In genomic region chr11:3441696-3442443, GRCm38 (mm10) we compare ENCODE assay signal across 12 mouse cellular contexts. TPM values are rescaled to one million over a fixed set of nuclear protein-coding genes. Genes with fewer than 3 reads are reported as not detected.
A peak's percentile ranks its signal among the peaks of the same experiment; 100 is the strongest.
DNase-seq lines count a peak whose midpoint lies in the region; ATAC-seq and TF ChIP-seq lines count a peak whose summit lies in the region.
"Had no signal": no experiment of that assay in that cellular context is flagged by ENCODE, and none has a peak within 500 bp of the region (broad histone marks: within the 10 kb centered on the region; RNA-seq: fewer than 3 reads in every experiment).

No protein-coding gene starts in this region.

- no peak overlapping the region for H3K27ac ChIP-seq in kidney, embryonic 15.5 days
- peak overlapping the region in 1 of 2 experiments; percentile 50; a peak in 2 of 4 replicates for H3K27ac ChIP-seq in heart, embryonic 14.5 days (replicated peaks in 1 of 2; ENCODE audit: control insufficient read depth in 1 of 2, insufficient read depth in 1 of 2, low read depth in 2 of 2, low read length in 2 of 2)
- H3K27ac ChIP-seq in thymus, adult 2 months (ENCODE audit: control insufficient read depth, insufficient read depth, low read length), result no peak overlapping the region
- H3K27ac ChIP-seq: embryonic facial prominence, embryonic 12.5 days; lung, embryonic 15.5 days had no signal

- no peak for TF ChIP-seq POLR2A in thymus, adult 2 months (IDR thresholded peaks at IDR 0.05; ENCODE audit: control insufficient read depth, extremely low read depth, insufficient read depth, low read length, poor library complexity)

- no peaks in the 10 kb centered on the region for H3K36me3 ChIP-seq in kidney, embryonic 15.5 days
- H3K36me3 ChIP-seq in heart, embryonic 14.5 days (ENCODE audit: control insufficient read depth, insufficient read depth, low read length), result no peaks in the 10 kb centered on the region
- no peaks in the 10 kb centered on the region for H3K36me3 ChIP-seq in thymus, adult 2 months (ENCODE audit: control insufficient read depth, insufficient read depth, low read length)
- H3K36me3 ChIP-seq: embryonic facial prominence, embryonic 12.5 days; lung, embryonic 15.5 days had no signal

- no peak overlapping the region for H3K9ac ChIP-seq in kidney, embryonic 15.5 days
- no peak overlapping the region for H3K9ac ChIP-seq in heart, embryonic 14.5 days (ENCODE audit: low read length)
- H3K9ac ChIP-seq: embryonic facial prominence, embryonic 12.5 days; lung, embryonic 15.5 days had no signal

- H3K4me2 ChIP-seq in kidney, embryonic 15.5 days, result no peak overlapping the region
- no peak overlapping the region for H3K4me2 ChIP-seq in heart, embryonic 14.5 days (ENCODE audit: low read length)
- H3K4me2 ChIP-seq: embryonic facial prominence, embryonic 12.5 days; lung, embryonic 15.5 days had no signal

- no peak for ATAC-seq in kidney, embryonic 15.5 days (replicated peaks; ENCODE audit: low FRiP score)
- 0 out of 2 replicates have a peak, but pooled peaks have one; percentile 59 for ATAC-seq in heart, embryonic 14.5 days (ENCODE audit: insufficient number of reproducible peaks, insufficient read depth, low FRiP score, low read depth)
- ATAC-seq: intestine, postnatal 0 days had no signal

- DNase-seq in adrenal gland, adult 2 months, result peak; percentile 49
- no peak for DNase-seq in adrenal gland, adult 8-10 months
- DNase-seq in kidney, adult 9 months, result peak; percentile 41
- peak; percentile 43 for DNase-seq in brain, embryonic 18.5 days (ENCODE audit: low read depth, low spot score)
- no peak for DNase-seq in thymus, adult 2 months
- no peak for DNase-seq in spleen, adult 18-20 months
- DNase-seq: thymus, postnatal 36 days had no signal

- no peak for TF ChIP-seq CTCF in thymus, adult 2 months (IDR thresholded peaks at IDR 0.05; ENCODE audit: borderline replicate concordance, control insufficient read depth, extremely low read depth, insufficient read depth, low read length, poor library complexity)

- no peaks in the 10 kb centered on the region for H3K9me3 ChIP-seq in kidney, embryonic 15.5 days (replicated peaks)
- no peaks in the 10 kb centered on the region for H3K9me3 ChIP-seq in heart, embryonic 14.5 days (ENCODE audit: control insufficient read depth, low read length)
- H3K9me3 ChIP-seq: embryonic facial prominence, embryonic 12.5 days; lung, embryonic 15.5 days had no signal

- H3K4me3 ChIP-seq in kidney, embryonic 15.5 days (replicated peaks), result no peak overlapping the region
- H3K4me3 ChIP-seq in heart, embryonic 14.5 days (ENCODE audit: control insufficient read depth in 1 of 2, insufficient read depth in 1 of 2, low read depth in 1 of 2, low read length in 2 of 2), result no peak overlapping the region
- H3K4me3 ChIP-seq in thymus, adult 2 months (ENCODE audit: control insufficient read depth, insufficient read depth, low read length), result no peak overlapping the region
- H3K4me3 ChIP-seq: embryonic facial prominence, embryonic 12.5 days; lung, embryonic 15.5 days had no signal

- H3K27me3 ChIP-seq in kidney, embryonic 15.5 days, result no peaks in the 10 kb centered on the region
- H3K27me3 ChIP-seq in heart, embryonic 14.5 days (ENCODE audit: control insufficient read depth, insufficient read depth, low read length), result no peaks in the 10 kb centered on the region
- no peaks in the 10 kb centered on the region for H3K27me3 ChIP-seq in thymus, adult 2 months (ENCODE audit: control insufficient read depth, insufficient read depth, low read length)
- H3K27me3 ChIP-seq: embryonic facial prominence, embryonic 12.5 days; lung, embryonic 15.5 days had no signal

- H3K4me1 ChIP-seq in kidney, embryonic 15.5 days, result no peaks in the 10 kb centered on the region
- H3K4me1 ChIP-seq in heart, embryonic 14.5 days (ENCODE audit: control insufficient read depth in 2 of 2, insufficient read depth in 2 of 2, low read length in 2 of 2), result peaks cover 4 to 21% of the 10 kb centered on the region in 2 experiments
- no peaks in the 10 kb centered on the region for H3K4me1 ChIP-seq in thymus, adult 2 months (replicated peaks; ENCODE audit: control insufficient read depth, insufficient read depth, low read length)
- H3K4me1 ChIP-seq: embryonic facial prominence, embryonic 12.5 days had no signal

RNA-seq across cellular contexts. Expression of gene Rnf185, which starts 10.3 kb away (rescaled TPM):
- total RNA-seq in adrenal gland, adult 2 months (2021), result 10 to 100 TPM; 33.5 to 36.8 TPM
- polyA plus RNA-seq in adrenal gland, adult 2 months (2012; rRNA removed), result 23.0 and 33.2 TPM in 2 replicates
- total RNA-seq in adrenal gland, adult 8-10 months (2022), result 10 to 100 TPM; 34.8 to 45.3 (median 38.5) TPM
- polyA plus RNA-seq in kidney, embryonic 15.5 days (2015; fragmentation: Nextera tagmentation; extraction: Ambion mirVana), result 35.5 and 37.0 TPM in 2 replicates
- 31.3 and 32.5 TPM in 2 replicates for polyA plus RNA-seq in heart, embryonic 14.5 days (2014; fragmentation: Nextera tagmentation; extraction: Ambion mirVana)
- 23.2 and 25.7 TPM in 2 replicates for polyA plus RNA-seq in thymus, adult 2 months (2012; rRNA removed)

RNA-seq across cellular contexts. Expression of gene Limk2, which starts 32.9 kb away (rescaled TPM):
- 10 to 100 TPM; 21.3 to 21.7 TPM for total RNA-seq in adrenal gland, adult 2 months (2021)
- 30.2 and 40.2 TPM in 2 replicates for polyA plus RNA-seq in adrenal gland, adult 2 months (2012; rRNA removed)
- 10 to 100 TPM; 19.4 to 36.8 (median 32.2) TPM for total RNA-seq in adrenal gland, adult 8-10 months (2022)
- polyA plus RNA-seq in kidney, embryonic 15.5 days (2015; fragmentation: Nextera tagmentation; extraction: Ambion mirVana), result 40.5 and 46.0 TPM in 2 replicates
- 58.1 and 60.3 TPM in 2 replicates for polyA plus RNA-seq in heart, embryonic 14.5 days (2014; fragmentation: Nextera tagmentation; extraction: Ambion mirVana)
- 167 and 185 TPM in 2 replicates for polyA plus RNA-seq in thymus, adult 2 months (2012; rRNA removed)

RNA-seq across cellular contexts. Expression of gene Pla2g3, which starts 46.2 kb away (rescaled TPM):
- total RNA-seq in adrenal gland, adult 2 months (2021), result under 1 TPM in 1 of 2 experiments, not detected in 1; 0.14 TPM
- 0.52 and 0.65 TPM in 2 replicates for polyA plus RNA-seq in adrenal gland, adult 2 months (2012; rRNA removed)
- under 1 TPM; 0.17 to 0.59 (median 0.43) TPM for total RNA-seq in adrenal gland, adult 8-10 months (2022)
- 0.44 and 0.60 TPM in 2 replicates for polyA plus RNA-seq in kidney, embryonic 15.5 days (2015; fragmentation: Nextera tagmentation; extraction: Ambion mirVana)
- polyA plus RNA-seq in heart, embryonic 14.5 days (2014; fragmentation: Nextera tagmentation; extraction: Ambion mirVana), result 0.20 and 0.34 TPM in 2 replicates
- 1.6 and 1.9 TPM in 2 replicates for polyA plus RNA-seq in thymus, adult 2 months (2012; rRNA removed)

Comparison
In these comparisons a context has a peak if more than half of its experiments do, and no peak if none do; other contexts are left out.
1. DNase-seq: peak in adrenal gland, adult 2 months (single experiment), kidney, adult 9 months (single experiment) and brain, embryonic 18.5 days (single experiment); none in adrenal gland, adult 8-10 months (single experiment), thymus, adult 2 months (single experiment) and spleen, adult 18-20 months (0 of 2).